Mouse (Mus musculus) left cerebral cortex, adult 11 months (tissue): ENCODE data around the gene Cpa4.

Experiments used
- DNase-seq: peaks from one replicate; pipeline ENCODE4 v3.0.0; 2022; ENCODE audit warnings: low spot score

Cpa4 gene

DNA sequence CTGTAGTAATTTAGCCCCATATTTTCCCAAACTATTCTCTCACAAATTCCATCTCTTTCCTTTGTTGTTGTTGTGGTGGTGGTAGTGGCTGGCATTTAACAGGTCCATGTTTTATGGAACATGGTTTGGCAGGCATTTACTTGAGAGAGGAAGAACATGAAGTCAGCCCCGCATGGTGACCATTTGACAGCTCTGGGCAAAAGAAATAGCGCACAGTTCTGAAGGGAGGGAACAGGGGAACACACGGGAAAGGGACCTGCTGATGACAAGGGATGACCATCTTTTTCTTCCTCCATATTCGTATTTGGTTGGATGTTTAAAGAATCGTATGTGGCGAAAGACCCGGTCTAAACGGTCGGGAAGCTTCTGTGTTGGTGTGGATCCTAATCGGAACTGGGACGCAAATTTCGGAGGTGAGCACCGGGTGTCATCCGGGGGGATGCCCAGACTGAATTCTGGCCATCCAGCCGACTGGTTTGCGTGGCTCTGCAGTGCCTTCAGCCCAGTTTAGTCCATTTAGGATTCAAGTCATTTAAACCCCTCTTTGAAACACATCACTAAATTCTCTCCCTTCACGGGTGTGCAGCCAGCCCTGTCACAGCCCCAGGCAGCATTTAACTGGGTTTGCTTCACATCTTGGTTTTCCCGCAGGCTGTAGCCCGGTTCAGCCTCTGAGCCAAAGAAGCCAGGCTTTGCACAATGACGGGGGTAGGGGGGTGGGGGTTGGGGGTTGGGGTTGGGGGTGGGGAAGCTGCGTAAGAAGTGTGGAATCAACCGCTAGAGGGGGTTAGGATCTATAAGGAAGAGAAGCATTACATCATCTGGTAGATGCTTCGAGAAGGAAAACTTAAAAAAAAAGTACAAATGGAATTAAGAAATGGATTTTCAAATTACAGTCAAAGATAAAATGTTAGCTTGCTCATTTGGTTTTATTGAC, 16.3 kb upstream of the Cpa4 start:
- no peak for DNase-seq

DNA sequence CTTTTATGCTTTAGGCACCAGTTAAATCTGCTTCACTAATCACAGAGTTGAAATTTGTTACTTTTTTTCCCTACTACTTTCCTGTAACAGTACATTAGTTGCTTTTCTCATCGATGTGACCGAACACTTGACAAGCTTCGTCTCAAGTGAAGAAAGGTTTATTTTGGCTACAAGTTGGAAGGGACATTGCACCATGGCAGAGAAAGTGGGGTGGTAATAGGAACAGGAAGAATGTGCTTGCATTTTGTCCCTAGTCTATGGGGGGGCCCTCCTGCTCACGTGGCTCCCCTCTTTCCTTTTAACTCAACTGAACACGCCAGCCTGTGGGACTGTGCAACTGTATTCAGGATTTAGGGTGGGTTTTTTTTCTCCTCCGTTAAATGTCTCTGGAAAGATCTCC, 15.5 kb upstream of the Cpa4 start:
- DNase-seq: no peak

GRCm38 (mm10) chr6:30553381-30554010, 14.7 kb upstream of the Cpa4 start:
- no peak for DNase-seq

GRCm38 (mm10) chr6:30554092-30554491, 14.1 kb upstream of the Cpa4 start:
- DNase-seq: no peak

DNA sequence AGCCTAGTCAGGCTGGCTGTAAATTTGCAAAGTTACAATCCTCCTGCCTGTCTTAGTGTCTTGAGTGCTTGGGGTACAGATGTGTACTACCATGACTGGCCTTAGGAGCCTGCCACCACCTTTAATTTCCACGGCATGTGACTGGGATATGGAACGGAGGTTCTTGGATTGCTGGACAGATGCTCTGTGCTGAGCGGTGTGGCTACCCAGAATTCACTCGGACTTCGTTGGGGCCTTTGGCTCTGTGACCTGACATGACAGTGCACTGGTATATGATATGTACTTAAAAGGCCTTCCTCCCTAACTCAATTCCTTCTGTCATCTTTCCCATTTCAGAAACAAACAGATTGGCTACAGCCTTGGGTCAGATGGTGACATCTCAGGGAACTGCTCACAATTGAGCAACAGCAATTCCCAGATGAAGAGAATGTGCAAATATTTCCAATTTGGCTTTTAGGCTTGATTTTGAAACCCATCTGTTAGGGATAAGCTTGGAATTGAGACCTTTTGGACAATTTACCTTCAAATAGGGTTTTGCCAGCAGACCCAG, 13.5 kb upstream of the Cpa4 start:
- DNase-seq: no peak

DNA sequence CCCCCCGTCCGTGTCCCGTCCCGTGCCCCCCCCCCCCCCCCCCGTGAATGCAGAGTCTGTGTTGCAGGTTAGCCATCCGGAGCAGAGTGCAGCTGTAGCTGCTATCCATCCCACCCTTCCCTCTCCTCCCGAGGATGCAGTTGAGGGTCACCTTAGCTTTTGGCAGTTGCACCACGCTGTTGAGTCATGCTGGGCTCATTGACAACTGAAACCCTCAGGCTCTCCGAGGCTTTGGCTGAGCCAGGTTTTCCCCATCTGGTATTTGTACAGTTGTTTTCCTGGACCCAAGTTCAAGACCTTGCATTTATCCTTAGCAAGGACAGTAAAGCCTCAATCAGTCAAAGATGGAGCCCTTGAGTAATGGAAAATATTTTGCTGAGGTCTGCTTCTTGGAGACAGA, 12.1 kb upstream of the Cpa4 start:
- no peak for DNase-seq

DNA sequence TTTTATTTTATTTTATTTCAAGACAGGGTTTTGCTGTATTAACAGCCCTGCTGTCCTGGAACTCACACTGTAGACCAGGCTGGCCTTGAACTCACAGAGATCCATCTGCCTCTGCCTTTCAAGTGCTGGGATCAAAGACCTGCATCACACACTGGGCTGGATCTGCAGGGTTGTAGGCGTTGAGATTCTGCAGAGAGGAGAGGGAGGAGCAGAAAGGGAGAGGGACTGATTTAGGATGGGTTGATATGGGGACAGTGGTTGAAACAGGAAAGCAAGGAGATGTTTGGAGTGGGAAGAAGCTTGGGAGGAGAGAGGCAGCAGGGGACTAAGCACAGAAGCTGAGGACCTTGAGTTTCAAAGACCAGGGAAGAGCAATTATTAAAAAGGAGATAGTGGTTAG, 8.4 kb upstream of the Cpa4 start:
- no peak for DNase-seq

DNA sequence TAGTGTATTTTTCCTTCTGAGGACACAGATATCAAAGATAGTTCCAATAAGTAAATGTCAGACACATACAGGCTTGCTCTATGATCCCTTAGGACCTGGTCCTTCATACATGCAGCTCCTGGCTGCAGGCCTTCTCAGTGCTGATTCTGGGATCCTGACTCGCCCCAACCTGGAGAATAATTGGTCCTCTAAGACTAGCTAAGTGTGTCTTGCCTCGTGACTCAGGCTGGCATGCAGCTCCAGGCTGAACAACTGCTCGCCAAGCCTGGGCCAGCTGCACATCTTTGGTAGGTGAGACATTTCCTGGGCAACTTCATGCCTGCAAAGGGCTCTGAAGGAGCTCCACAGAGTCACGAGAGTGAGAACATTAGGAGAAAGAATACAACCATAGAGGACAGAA, 6.0 kb upstream of the Cpa4 start:
- no peak for DNase-seq

- no peak for DNase-seq
These were observed 4.6 kb upstream of the Cpa4 start for GRCm38 (mm10) chr6:30563575-30563974.

- no peak for DNase-seq
These were observed 4.1 kb upstream of the Cpa4 start for GRCm38 (mm10) chr6:30564051-30564450.

GRCm38 (mm10) chr6:30569331-30569730, 1.2 kb downstream of the Cpa4 start:
- DNase-seq: no peak

DNA sequence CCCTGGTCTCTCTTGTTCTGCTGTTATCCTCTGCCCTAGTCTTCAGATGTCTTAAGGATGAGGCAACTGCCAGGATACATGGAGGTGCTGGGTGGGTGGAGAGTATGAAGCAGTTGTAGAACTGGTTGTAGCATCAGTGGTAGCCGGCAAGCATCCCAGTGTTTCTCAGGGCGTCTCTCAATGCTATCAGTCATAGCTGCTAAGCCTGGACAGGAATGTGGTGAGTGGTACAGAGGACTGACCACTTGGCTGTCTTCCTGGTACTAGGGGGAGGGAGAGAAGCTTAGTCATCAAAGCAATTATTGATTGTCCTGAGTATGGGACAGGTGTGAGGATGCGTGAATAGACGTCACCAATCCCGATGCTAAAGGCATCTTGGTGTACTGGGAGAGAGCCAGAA, 1.8 kb downstream of the Cpa4 start:
- DNase-seq: no peak

- peak; percentile 85 for DNase-seq
These were observed 4.5 kb downstream of the Cpa4 start for GRCm38 (mm10) chr6:30572456-30573311.

DNA sequence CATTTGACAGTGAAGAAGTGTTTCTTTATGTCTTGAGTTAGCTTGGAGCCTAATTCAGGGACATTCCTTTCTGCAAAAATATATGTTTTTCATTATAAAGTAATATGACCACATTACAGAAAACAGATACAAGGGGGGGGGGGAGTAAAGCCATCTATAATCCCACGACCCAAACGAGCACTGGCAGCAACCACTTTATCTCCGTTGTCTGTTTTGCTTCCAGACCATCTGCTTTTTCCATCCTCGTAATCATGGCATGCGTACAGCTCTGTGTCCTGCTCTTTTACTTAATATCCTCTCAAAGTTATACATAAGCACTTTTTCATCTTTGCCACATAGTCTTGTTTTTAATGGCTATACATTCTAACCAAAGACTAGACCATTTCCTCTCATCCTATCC, 5.2 kb downstream of the Cpa4 start:
- DNase-seq: no peak

- no peak for DNase-seq
These were observed 6.8 kb downstream of the Cpa4 start for GRCm38 (mm10) chr6:30574945-30575344.

DNA sequence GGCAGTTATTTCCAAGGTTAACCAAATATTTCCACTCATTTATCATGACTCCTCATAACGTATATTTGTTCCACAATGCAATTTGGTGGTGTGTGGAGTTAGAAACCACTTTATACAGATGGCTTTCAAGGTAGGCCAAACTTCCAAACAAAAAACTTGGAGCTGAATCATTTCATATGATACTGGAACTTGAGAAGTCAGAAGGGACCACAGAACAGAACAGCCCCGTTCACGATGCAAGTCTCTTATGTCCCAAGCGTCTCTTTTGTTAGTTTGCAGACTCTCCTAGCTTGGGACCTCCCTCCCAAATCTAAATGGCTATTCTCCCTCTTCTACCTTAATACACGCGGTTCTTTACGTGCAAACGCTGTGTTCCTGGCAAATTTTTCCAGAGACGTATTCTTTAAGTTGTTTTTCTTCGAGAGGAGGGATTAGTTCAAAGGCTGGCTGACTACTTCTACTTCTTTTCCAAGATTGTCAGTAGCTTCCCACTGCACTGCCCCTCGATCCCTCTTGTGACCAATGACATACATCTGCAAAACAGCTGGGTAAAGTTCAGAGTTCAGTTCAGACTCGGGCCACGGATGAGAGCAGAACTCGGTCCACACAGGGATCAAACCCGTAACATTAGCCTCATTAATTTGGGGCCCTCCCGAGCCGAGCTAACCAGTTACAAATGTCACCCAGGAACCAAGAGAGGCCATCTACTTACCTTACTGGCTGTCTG, 8.5 kb downstream of the Cpa4 start:
- no peak for DNase-seq

- no peak for DNase-seq
These were observed 12.0 kb downstream of the Cpa4 start for GRCm38 (mm10) chr6:30579961-30580840.

GRCm38 (mm10) chr6:30580841-30581176, 12.6 kb downstream of the Cpa4 start:
- no peak for DNase-seq

- DNase-seq: no peak
These were observed 18.8 kb downstream of the Cpa4 start for GRCm38 (mm10) chr6:30586886-30587442.

DNA sequence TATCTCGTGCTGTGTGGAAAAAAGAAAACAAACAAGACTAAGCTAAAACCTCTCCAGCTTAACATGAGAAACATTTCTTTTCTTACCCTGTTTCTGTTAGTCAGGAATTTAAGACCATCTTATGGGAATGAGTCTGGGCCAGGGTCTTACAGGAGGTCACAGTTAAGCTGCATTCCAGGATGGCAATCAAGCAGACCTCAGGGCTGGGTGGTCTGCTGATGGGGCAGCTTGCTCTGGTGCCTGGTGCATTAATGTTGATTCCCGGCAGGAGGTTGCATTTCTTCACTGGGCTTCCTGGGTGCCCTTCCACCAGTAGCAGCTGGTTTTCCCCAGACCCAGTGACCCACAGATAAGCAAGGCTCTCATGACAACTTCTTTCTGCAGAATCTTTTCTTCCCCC, 21.6 kb downstream of the Cpa4 start:
- DNase-seq: no peak
